Mouse (Mus musculus) spleen, adult 2 months (tissue): ENCODE data around the gene C1ql4.

Experiments
- CTCF ChIP-seq: fragments of 200-500 bp; IDR thresholded peaks from 2 replicates; pipeline ENCODE4 v1.5.1; 2011; ENCODE audit warnings: mild to moderate bottlenecking, inconsistent platforms; ENCODE audit not compliant: insufficient read depth, insufficient read length, insufficient replicate concordance; ENCODE audit errors: extremely low read depth
- POLR2A ChIP-seq: fragments of 200-500 bp; IDR thresholded peaks from 2 replicates; pipeline ENCODE4 v1.6.1; 2011; ENCODE audit warnings: low read depth, low read length, inconsistent platforms

GRCm38 (mm10) chr15:99053373-99053772 is 34.2 kb downstream of the C1ql4 start:
- no peak for TF ChIP-seq POLR2A
- TF ChIP-seq CTCF, result no peak
